Mouse (Mus musculus) G1E (cell line): Measurements from ENCODE around the gene Cfap100.

ENCODE experiments used
- CTCF ChIP-seq: IDR thresholded peaks from 2 replicates; pipeline ENCODE4 v1.5.1; 2012; ENCODE audit warnings: low read depth, low read length, inconsistent platforms, mixed read lengths
- GATA1 ChIP-seq: IDR thresholded peaks from 2 replicates; pipeline ENCODE4 v1.6.1; 2012; ENCODE audit warnings: borderline replicate concordance, low read length, inconsistent platforms, mixed read lengths
- GATA2 ChIP-seq: IDR thresholded peaks from 2 replicates; pipeline ENCODE4 v1.6.1; 2012; ENCODE audit warnings: low read depth, low read length, inconsistent platforms, borderline replicate concordance
- POLR2AphosphoS5 ChIP-seq: IDR thresholded peaks from 2 replicates; pipeline ENCODE4 v1.6.1; 2012; ENCODE audit warnings: low read depth, low read length, inconsistent platforms; ENCODE audit not compliant: insufficient replicate concordance

- TF ChIP-seq GATA1 (no peak), CTCF (no peak), GATA2 (no peak), POLR2AphosphoS5 (no peak)
Observed at GRCm38 (mm10) chr6:90374647-90375046, 54.0 kb downstream of the Cfap100 start.
